In the genomic region with DNA sequence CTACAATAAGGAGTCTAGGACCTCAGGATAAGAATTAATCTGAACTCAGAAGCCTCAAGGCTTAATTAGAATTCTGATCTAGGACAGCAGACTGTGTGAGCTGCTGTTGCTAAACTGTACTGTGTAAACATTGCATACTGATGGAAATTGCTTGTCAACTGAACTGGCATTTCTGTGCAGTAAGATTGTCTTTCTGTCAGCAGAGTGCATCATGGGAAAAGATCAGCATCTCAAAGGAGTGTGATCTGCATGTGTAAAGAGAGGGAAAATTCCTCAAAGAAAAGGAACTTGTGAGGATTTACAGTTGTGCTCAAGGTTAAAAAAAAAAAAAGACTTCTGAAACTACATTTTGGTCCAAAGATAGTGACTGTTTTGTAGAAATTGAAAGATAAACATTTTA, we compare ENCODE assay signal across 22 mouse cellular contexts.
DNase-seq lines count a peak whose midpoint lies in the region; ATAC-seq lines count a peak whose summit lies in the region.
"Had no signal": no experiment of that assay in that cellular context is flagged by ENCODE, and none has a peak within 500 bp of the region (broad histone marks: within the 10 kb centered on the region; RNA-seq: fewer than 3 reads in every experiment).

No protein-coding gene starts in this region.

- no peaks in the 10 kb centered on the region for H3K9me3 ChIP-seq in forebrain, embryonic 11.5 days (ENCODE audit: control insufficient read depth, low read length)
- H3K9me3 ChIP-seq in forebrain, embryonic 10.5 days, result no peaks in the 10 kb centered on the region
- no peaks in the 10 kb centered on the region for H3K9me3 ChIP-seq in forebrain, embryonic 14.5 days (replicated peaks; ENCODE audit: control insufficient read depth, low read length)
- H3K9me3 ChIP-seq in midbrain, embryonic 14.5 days (ENCODE audit: control insufficient read depth, low read length), result no peaks in the 10 kb centered on the region
- H3K9me3 ChIP-seq: heart, embryonic 10.5 days had no signal

- ATAC-seq in forebrain, embryonic 11.5 days (replicated peaks; ENCODE audit: low FRiP score), result peak; percentile 49
- peak; percentile 97 for ATAC-seq in forebrain, embryonic 14.5 days
- ATAC-seq in midbrain, embryonic 14.5 days (ENCODE audit: low FRiP score, low TSS enrichment), result peak; percentile 77
- ATAC-seq in erythroid progenitor cell, adult 5-6 weeks (replicated peaks; ENCODE audit: low FRiP score, poor library complexity, severe bottlenecking), result no peak
- no peak for ATAC-seq in monocyte, adult 5-6 weeks (replicated peaks; ENCODE audit: insufficient number of reproducible peaks, low FRiP score, low TSS enrichment, poor library complexity, severe bottlenecking)

- no peak for DNase-seq in forebrain, embryonic 11.5 days (ENCODE audit: low spot score)
- DNase-seq in forebrain, embryonic 10.5 days (ENCODE audit: extremely low spot score, low spot score), result no peak
- DNase-seq in R1 (ENCODE audit: low read depth, low spot score), result peak; percentile 76
- peak; percentile 78 for DNase-seq in forebrain, embryonic 14.5 days (ENCODE audit: low spot score)
- peak; percentile 26 for DNase-seq in midbrain, embryonic 14.5 days
- no peak for DNase-seq in retina, embryonic 14.5 days (ENCODE audit: low spot score)
- DNase-seq: adrenal gland, postnatal 36 days; cerebellum, adult 11-12 months; cerebellum, postnatal 25 days; embryo, embryonic 11 days; gastrocnemius, postnatal 10 days; heart, postnatal 4 days; kidney, adult 8-10 months; kidney, postnatal 25 days; layer of hippocampus, postnatal 36 days; retina, postnatal 1 day; right cerebral cortex, postnatal 25 days; spleen, adult 18-20 months had no signal

- no peaks in the 10 kb centered on the region for H3K27me3 ChIP-seq in forebrain, embryonic 11.5 days (ENCODE audit: control insufficient read depth, insufficient read depth, low read length)
- no peaks in the 10 kb centered on the region for H3K27me3 ChIP-seq in forebrain, embryonic 10.5 days (ENCODE audit: poor library complexity, severe bottlenecking)
- H3K27me3 ChIP-seq in forebrain, embryonic 14.5 days (replicated peaks; ENCODE audit: control insufficient read depth, insufficient read depth, low read length), result no peaks in the 10 kb centered on the region
- no peaks in the 10 kb centered on the region for H3K27me3 ChIP-seq in midbrain, embryonic 14.5 days (ENCODE audit: control insufficient read depth, insufficient read depth, low read length)

- H3K27ac ChIP-seq in forebrain, embryonic 11.5 days (ENCODE audit: low read depth, low read length), result no peak overlapping the region
- no peak overlapping the region for H3K27ac ChIP-seq in forebrain, embryonic 10.5 days
- H3K27ac ChIP-seq in forebrain, embryonic 14.5 days (ENCODE audit: low read depth, low read length), result no peak overlapping the region
- H3K27ac ChIP-seq in midbrain, embryonic 14.5 days (replicated peaks; ENCODE audit: low read depth, low read length), result no peak overlapping the region
- H3K27ac ChIP-seq: heart, embryonic 10.5 days; layer of hippocampus, adult 2 months had no signal

- no peaks in the 10 kb centered on the region for H3K4me1 ChIP-seq in forebrain, embryonic 11.5 days (replicated peaks; ENCODE audit: control insufficient read depth, insufficient read depth, low read length)
- H3K4me1 ChIP-seq in forebrain, embryonic 10.5 days, result no peaks in the 10 kb centered on the region
- H3K4me1 ChIP-seq in forebrain, embryonic 14.5 days (ENCODE audit: control insufficient read depth, insufficient read depth, low read length), result no peaks in the 10 kb centered on the region
- no peaks in the 10 kb centered on the region for H3K4me1 ChIP-seq in midbrain, embryonic 14.5 days (ENCODE audit: control insufficient read depth, insufficient read depth, low read length)
- H3K4me1 ChIP-seq: heart, embryonic 10.5 days had no signal

- no peak overlapping the region for H3K4me3 ChIP-seq in forebrain, embryonic 11.5 days (ENCODE audit: low read depth, low read length)
- no peak overlapping the region for H3K4me3 ChIP-seq in forebrain, embryonic 10.5 days
- no peak overlapping the region for H3K4me3 ChIP-seq in forebrain, embryonic 14.5 days (ENCODE audit: low read depth, low read length)
- no peak overlapping the region for H3K4me3 ChIP-seq in midbrain, embryonic 14.5 days (replicated peaks; ENCODE audit: low read depth, low read length)
- H3K4me3 ChIP-seq: heart, embryonic 10.5 days; layer of hippocampus, adult 2 months had no signal

- no peak overlapping the region for H3K9ac ChIP-seq in forebrain, embryonic 11.5 days (ENCODE audit: low read length)
- H3K9ac ChIP-seq in forebrain, embryonic 14.5 days (ENCODE audit: low read length), result no peak overlapping the region
- H3K9ac ChIP-seq in midbrain, embryonic 14.5 days (replicated peaks; ENCODE audit: low read length), result no peak overlapping the region

- H3K4me2 ChIP-seq in forebrain, embryonic 11.5 days (ENCODE audit: low read depth, low read length, severe bottlenecking), result no peak overlapping the region
- H3K4me2 ChIP-seq in forebrain, embryonic 14.5 days (ENCODE audit: low read length), result no peak overlapping the region
- H3K4me2 ChIP-seq in midbrain, embryonic 14.5 days (ENCODE audit: low read length), result no peak overlapping the region

- H3K36me3 ChIP-seq in forebrain, embryonic 11.5 days (ENCODE audit: control insufficient read depth, insufficient read depth, low read length), result no peaks in the 10 kb centered on the region
- no peaks in the 10 kb centered on the region for H3K36me3 ChIP-seq in forebrain, embryonic 10.5 days (replicated peaks)
- no peaks in the 10 kb centered on the region for H3K36me3 ChIP-seq in forebrain, embryonic 14.5 days (ENCODE audit: control insufficient read depth, insufficient read depth, low read length)
- no peaks in the 10 kb centered on the region for H3K36me3 ChIP-seq in midbrain, embryonic 14.5 days (ENCODE audit: control insufficient read depth, insufficient read depth, low read length)
- H3K36me3 ChIP-seq: heart, embryonic 10.5 days had no signal

Comparison
In these comparisons a context has a peak if more than half of its experiments do, and no peak if none do; other contexts are left out.
1. DNase-seq: peak in R1 (single experiment), forebrain, embryonic 14.5 days (single experiment) and midbrain, embryonic 14.5 days (single experiment); none in forebrain, embryonic 11.5 days (single experiment), forebrain, embryonic 10.5 days (single experiment) and retina, embryonic 14.5 days (single experiment).
2. ATAC-seq: peak in forebrain, embryonic 11.5 days (single experiment), forebrain, embryonic 14.5 days (single experiment) and midbrain, embryonic 14.5 days (single experiment); none in erythroid progenitor cell, adult 5-6 weeks (single experiment) and monocyte, adult 5-6 weeks (single experiment).